Mouse (Mus musculus) embryonic facial prominence, embryonic 14.5 days (tissue): ENCODE results near the gene Zfp248. TPM values are rescaled to one million over a fixed set of nuclear protein-coding genes. Genes with fewer than 3 reads are reported as not detected.

Source experiments
- ATAC-seq: fragments of 200-750 bp; cut with Nextera tagmentation; 2 replicates; pipeline ENCODE4 v1.8.0; 2017; ENCODE audit warnings: low read depth, moderate number of reproducible peaks, moderate TSS enrichment
- DNase-seq: peaks from one replicate; pipeline ENCODE4 v3.0.0-alpha.2; 2015; ENCODE audit warnings: low spot score
- H3K27ac ChIP-seq: fragments of 300-500 bp; sonication (generic); replicated peaks from 2 replicates; pipeline ENCODE4 v1.5.1; 2014; ENCODE audit warnings: low read depth, mild to moderate bottlenecking, low read length, moderate library complexity
- H3K27me3 ChIP-seq: fragments of 300-500 bp; sonication (generic); replicated peaks from 2 replicates; pipeline ENCODE4 v1.6.1; 2014; ENCODE audit warnings: low read length; ENCODE audit not compliant: control insufficient read depth, insufficient read depth
- H3K36me3 ChIP-seq: fragments of 300-500 bp; sonication (generic); 2 replicates; pipeline ENCODE4 v1.6.1; 2014; ENCODE audit warnings: low read length, mixed read lengths; ENCODE audit not compliant: control insufficient read depth, insufficient read depth
- H3K4me1 ChIP-seq: fragments of 300-500 bp; sonication (generic); 2 replicates; pipeline ENCODE4 v1.6.1; 2014; ENCODE audit warnings: antibody characterized with exemption, low read length; ENCODE audit not compliant: control insufficient read depth, insufficient read depth
- H3K4me2 ChIP-seq: fragments of 300-500 bp; sonication (generic); 2 replicates; pipeline ENCODE4 v1.6.1; 2014; ENCODE audit warnings: low read depth, mild to moderate bottlenecking, low read length, moderate library complexity, mixed read lengths
- H3K4me3 ChIP-seq: fragments of 300-500 bp; sonication (generic); 2 replicates; pipeline ENCODE4 v1.5.1; 2014; ENCODE audit warnings: low read depth, mild to moderate bottlenecking, low read length
- H3K9ac ChIP-seq: fragments of 300-500 bp; sonication (generic); 2 replicates; pipeline ENCODE4 v1.6.1; 2014; ENCODE audit warnings: low read depth, mild to moderate bottlenecking, low read length, moderate library complexity, mixed read lengths
- H3K9me3 ChIP-seq: fragments of 300-500 bp; sonication (generic); 2 replicates; pipeline ENCODE4 v1.6.1; 2016; ENCODE audit warnings: low read length; ENCODE audit not compliant: control insufficient read depth
- WGBS: fragments of 180-500 bp; shearing (Covaris S2); extraction: QIAGEN DNeasy Blood & Tissue Kit; methylation state at CpG from one replicate; pipeline ENCODE4 v1.1.7; 2014; 5-methylcytosine and 5-hydroxymethylcytosine counted together
- polyA plus RNA-seq: library from polyadenylated mRNA; unstranded; fragments of >200 nt; fragmentation: Nextera tagmentation; extraction: Ambion mirVana; gene quantifications from 2 replicates; pipeline ENCODE4 v1.2.1, GENCODE M21; 2014

Zfp248 gene
- polyA plus RNA-seq, result 7.7 and 8.1 TPM in 2 replicates

GRCm38 (mm10) chr6:118455042-118455631 is at the start of gene Zfp248:
Zfp248 (minus strand) TSS chr6:118455528.
- Histone ChIP-seq H3K4me3 (peak within 1 kb of the TSS; percentile 73), H3K27ac (peak within 1 kb of the TSS; percentile 96), H3K4me1 (0 out of 2 replicates have a peak, but pooled peaks cover 8% of the 10 kb centered on the region), H3K9ac (peak within 1 kb of the TSS; percentile 89), H3K9me3 (no peaks in the 10 kb centered on the region), H3K36me3 (peaks cover 20% of the 10 kb centered on the region; the same call in 1 of the 2 replicates), H3K27me3 (no peaks in the 10 kb centered on the region), H3K4me2 (peak within 1 kb of the TSS; percentile 74)
- DNase-seq (peak; percentile 94), ATAC-seq (peak; percentile 97)
- WGBS, result under 1% methylated on average over 40 of the region's 43 CpGs

DNA sequence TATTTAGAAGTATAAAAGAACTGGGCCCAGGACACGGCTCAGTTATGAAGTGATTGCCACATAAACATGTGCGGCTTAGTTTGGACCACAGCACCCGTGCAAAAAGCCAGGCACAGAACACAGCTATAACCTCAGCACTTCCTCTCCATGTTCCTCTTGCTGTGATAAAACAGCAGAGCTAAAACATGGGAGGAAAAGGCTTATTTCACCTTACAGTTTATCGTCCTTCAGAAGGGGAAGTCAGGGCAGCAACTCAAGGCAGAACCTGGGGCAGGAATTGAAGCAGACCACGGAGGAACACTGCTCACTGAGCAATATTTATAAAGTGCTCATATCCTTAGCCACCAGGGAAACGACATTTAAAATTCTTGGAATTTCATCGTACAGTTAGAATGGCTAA is 43.7 kb upstream of the Zfp248 start:
- WGBS, result 82% methylated on average over 7 of the region's 7 CpGs
- DNase-seq (no peak), ATAC-seq (no peak)
- Histone ChIP-seq H3K9me3 (no peaks in the 10 kb centered on the region), H3K4me3 (no peak overlapping the region), H3K9ac (no peak overlapping the region), H3K27ac (no peak overlapping the region), H3K27me3 (no peaks in the 10 kb centered on the region), H3K4me1 (no peaks in the 10 kb centered on the region), H3K4me2 (no peak overlapping the region), H3K36me3 (peaks cover 37% of the 10 kb centered on the region; the same call in 1 of the 2 replicates)

DNA sequence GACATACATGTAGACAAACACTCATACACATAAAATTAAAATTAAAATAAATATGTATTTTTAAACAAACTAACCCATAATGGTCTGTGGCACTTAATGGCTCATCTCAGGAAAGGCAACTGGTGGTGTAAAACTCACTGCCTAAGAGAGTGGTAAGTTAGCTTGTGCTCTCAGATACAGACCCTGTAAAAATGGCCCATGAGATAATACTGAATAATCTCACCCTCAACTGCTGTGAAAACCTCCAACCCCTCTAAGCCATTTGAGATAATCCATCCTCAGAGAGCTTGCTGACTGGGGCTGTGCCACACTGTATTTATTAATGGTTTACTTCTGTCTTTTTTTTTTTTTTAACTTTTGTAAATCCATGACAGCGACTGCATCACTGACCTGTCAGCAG is 26.8 kb upstream of the Zfp248 start:
- DNase-seq (no peak), ATAC-seq (no peak)
- Histone ChIP-seq H3K9me3 (no peaks in the 10 kb centered on the region), H3K4me3 (no peak overlapping the region), H3K4me2 (no peak overlapping the region), H3K9ac (no peak overlapping the region), H3K36me3 (peaks cover 3% of the 10 kb centered on the region), H3K4me1 (peaks cover 7% of the 10 kb centered on the region; the same call in 1 of the 2 replicates), H3K27ac (no peak overlapping the region), H3K27me3 (no peaks in the 10 kb centered on the region)
- WGBS, result 74% methylated on average over 1 of the region's 1 CpGs

- ATAC-seq (peak; percentile 92), DNase-seq (peak; percentile 94)
- WGBS, result 0% methylated on average over 30 of the region's 57 CpGs
- peak within 1 kb of the TSS; percentile 89 for H3K9ac ChIP-seq
- H3K4me3 ChIP-seq, result peak within 1 kb of the TSS; percentile 68
- peak within 1 kb of the TSS; percentile 65 for H3K4me2 ChIP-seq
- H3K4me1 ChIP-seq, result peaks cover 12% of the 10 kb centered on the region; the same call in 1 of the 2 replicates
- no peaks in the 10 kb centered on the region for H3K9me3 ChIP-seq
- peaks cover 28% of the 10 kb centered on the region for H3K36me3 ChIP-seq
- H3K27me3 ChIP-seq, result no peaks in the 10 kb centered on the region
- peak within 1 kb of the TSS; percentile 93 for H3K27ac ChIP-seq
Measured at GRCm38 (mm10) chr6:118478957-118479708, 23.8 kb upstream of the Zfp248 start, which contains the start of gene Zfp9. Zfp9 (minus strand) TSS chr6:118479320.

DNA sequence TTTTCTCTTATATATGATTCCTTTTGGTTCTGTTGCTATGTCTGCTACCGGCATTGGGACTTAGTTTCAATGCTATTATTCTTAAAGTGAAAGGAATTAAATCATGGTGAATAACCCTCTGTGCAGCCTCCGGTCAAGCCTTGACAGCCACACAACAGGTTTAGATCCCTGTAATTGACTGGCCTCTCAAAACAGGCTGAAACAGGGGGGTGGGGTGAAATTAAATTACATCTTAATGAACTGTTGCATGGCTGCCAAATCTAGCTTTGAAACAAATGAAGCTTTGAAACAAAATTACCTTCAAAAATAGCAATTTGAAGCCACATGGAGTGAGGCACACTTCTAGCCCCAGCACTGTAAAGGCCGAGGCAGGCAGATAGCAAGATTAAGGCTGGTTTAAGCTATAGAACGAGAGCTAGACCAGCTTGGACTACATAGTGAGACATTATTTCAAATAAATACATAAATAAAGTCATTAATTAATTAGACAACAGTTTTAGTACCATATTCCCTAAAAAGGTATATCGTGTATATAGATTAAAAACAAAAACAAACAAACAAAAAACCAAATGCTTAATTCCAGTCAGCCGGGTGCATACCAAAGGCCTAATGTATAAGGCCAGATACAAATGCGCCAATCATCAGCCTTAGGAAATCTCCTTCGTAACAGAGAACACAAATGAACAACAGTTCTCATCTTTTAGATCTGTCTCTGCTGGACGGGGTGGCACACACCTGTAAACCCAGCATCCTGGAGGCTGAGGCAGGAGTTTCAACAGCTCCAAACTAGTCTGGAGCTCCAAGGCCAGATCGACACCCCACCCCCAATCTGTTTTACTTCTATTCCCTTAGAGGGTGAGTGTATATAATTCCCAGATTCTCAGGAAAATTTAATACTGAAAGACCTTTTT is 22.8 kb upstream of the Zfp248 start:
- Histone ChIP-seq H3K27ac (peak overlapping the region; percentile 93), H3K4me1 (peaks cover 12% of the 10 kb centered on the region; the same call in 1 of the 2 replicates), H3K9ac (peak overlapping the region; percentile 89), H3K4me3 (peak overlapping the region; percentile 68), H3K27me3 (no peaks in the 10 kb centered on the region), H3K36me3 (peaks cover 32% of the 10 kb centered on the region), H3K4me2 (peak overlapping the region; percentile 65), H3K9me3 (no peaks in the 10 kb centered on the region)
- no peak for ATAC-seq
- 17% methylated on average over 10 of the region's 10 CpGs for WGBS
- DNase-seq, result peak; percentile 24

- Histone ChIP-seq H3K4me1 (no peaks in the 10 kb centered on the region), H3K27me3 (no peaks in the 10 kb centered on the region), H3K36me3 (peaks cover 55% of the 10 kb centered on the region), H3K27ac (no peak overlapping the region), H3K9ac (no peak overlapping the region), H3K9me3 (no peaks in the 10 kb centered on the region), H3K4me3 (no peak overlapping the region), H3K4me2 (no peak overlapping the region)
- DNase-seq (no peak), ATAC-seq (no peak)
- WGBS, result 77% methylated on average over 15 of the region's 15 CpGs
Measured at GRCm38 (mm10) chr6:118462069-118462705, 6.9 kb upstream of the Zfp248 start.

DNA sequence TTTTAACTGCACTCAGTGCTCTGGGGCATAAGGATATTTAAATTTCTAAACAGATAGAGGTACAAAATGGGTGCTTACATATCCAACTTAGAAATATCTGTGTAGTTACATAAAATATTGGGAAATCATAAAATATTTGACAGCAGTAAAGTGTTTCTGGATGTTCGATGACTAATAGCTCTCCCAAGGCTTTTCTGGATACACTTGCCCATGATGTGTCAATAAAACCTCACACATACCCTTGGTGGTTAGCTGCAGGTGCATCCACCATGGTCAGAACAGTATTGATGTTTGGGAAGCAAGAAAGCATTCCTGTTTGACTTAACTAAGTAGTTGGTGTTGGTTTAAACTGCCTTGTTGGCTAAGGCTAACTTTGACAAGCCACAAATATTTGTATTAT is 2.4 kb upstream of the Zfp248 start:
- no peak overlapping the region for H3K27ac ChIP-seq
- DNase-seq, result no peak
- H3K4me3 ChIP-seq, result no peak overlapping the region
- H3K36me3 ChIP-seq, result peaks cover 25% of the 10 kb centered on the region
- H3K9ac ChIP-seq, result no peak overlapping the region
- no peaks in the 10 kb centered on the region for H3K27me3 ChIP-seq
- WGBS, result 90% methylated on average over 1 of the region's 1 CpGs
- 0 out of 2 replicates have a peak, but pooled peaks cover 8% of the 10 kb centered on the region for H3K4me1 ChIP-seq
- ATAC-seq, result no peak
- no peak overlapping the region for H3K4me2 ChIP-seq
- H3K9me3 ChIP-seq, result no peaks in the 10 kb centered on the region

- Histone ChIP-seq H3K9ac (peak overlapping the region; percentile 89), H3K36me3 (peaks cover 17% of the 10 kb centered on the region; the same call in 1 of the 2 replicates), H3K27me3 (no peaks in the 10 kb centered on the region), H3K4me1 (0 out of 2 replicates have a peak, but pooled peaks cover 8% of the 10 kb centered on the region), H3K4me2 (peak overlapping the region; percentile 74), H3K27ac (peak overlapping the region; percentile 96), H3K9me3 (no peaks in the 10 kb centered on the region), H3K4me3 (peak overlapping the region; percentile 73)
- DNase-seq (no peak), ATAC-seq (0 out of 2 replicates have a peak, but pooled peaks have one; percentile 1)
- WGBS, result 24% methylated on average over 8 of the region's 8 CpGs
Measured at GRCm38 (mm10) chr6:118454452-118454851, 876 bp downstream of the Zfp248 start.
